Mouse (Mus musculus) MEL (cell line): ENCODE measurements around the gene Frem3. TPM values are rescaled to one million over a fixed set of nuclear protein-coding genes. Genes with fewer than 3 reads are reported as not detected.

Experiments used
- DNase-seq: peaks from one replicate; pipeline ENCODE4 v3.0.0; 2011; ENCODE audit warnings: low read depth, low spot score
- H3K27ac ChIP-seq: 2 replicates; pipeline ENCODE4 v1.5.1; 2012; ENCODE audit warnings: low read depth, mild to moderate bottlenecking, control low read depth, low read length, moderate library complexity; ENCODE audit not compliant: control insufficient read depth
- H3K27me3 ChIP-seq, 2 experiments: fragments of 150-350 bp in 1 of 2; sonication (generic) in 1 of 2; 2 replicates each; pipeline ENCODE4 v1.6.1; 2012; ENCODE audit warnings: low read length in 2 of 2, mild to moderate bottlenecking in 2 of 2, improper control_type of control experiment in 1 of 2, moderate library complexity in 1 of 2; ENCODE audit not compliant: insufficient read depth in 2 of 2, control insufficient read depth in 1 of 2
- H3K36me3 ChIP-seq, 2 experiments: 2 replicates each; pipeline ENCODE4 v1.6.1; 2012 to 2014; ENCODE audit warnings: low read length in 2 of 2, improper control_type of control experiment in 1 of 2, inconsistent platforms in 1 of 2, mild to moderate bottlenecking in 1 of 2; ENCODE audit not compliant: insufficient read depth in 2 of 2, control insufficient read depth in 1 of 2
- H3K4me1 ChIP-seq, 2 experiments: fragments of 150-350 bp in 1 of 2; sonication (generic) in 1 of 2; 2 replicates each; pipeline ENCODE4 v1.6.1; 2012; ENCODE audit warnings: low read length in 2 of 2, improper control_type of control experiment in 1 of 2, mild to moderate bottlenecking in 1 of 2; ENCODE audit not compliant: insufficient read depth in 2 of 2, control insufficient read depth in 1 of 2
- H3K4me3 ChIP-seq, 2 experiments: fragments of 150-350 bp in 1 of 2; sonication (generic) in 1 of 2; 2 replicates each; pipeline ENCODE4 v1.5.1; 2012; ENCODE audit warnings: low read depth in 2 of 2, low read length in 2 of 2, mild to moderate bottlenecking in 2 of 2, moderate library complexity in 2 of 2, control low read depth in 1 of 2, improper control_type of control experiment in 1 of 2; ENCODE audit not compliant: control insufficient read depth in 1 of 2, insufficient read depth in 1 of 2
- H3K79me2 ChIP-seq: 2 replicates; pipeline ENCODE4 v1.6.1; 2012; ENCODE audit warnings: mild to moderate bottlenecking, low read length, moderate library complexity; ENCODE audit not compliant: control insufficient read depth, poor library complexity, insufficient read depth
- H3K9ac ChIP-seq: 2 replicates; pipeline ENCODE4 v1.6.1; 2012; ENCODE audit warnings: low read depth, mild to moderate bottlenecking, control low read depth, low read length, moderate library complexity; ENCODE audit not compliant: control insufficient read depth, poor library complexity, severe bottlenecking
- H3K9me3 ChIP-seq: fragments of 150-350 bp; sonication (generic); replicated peaks from 2 replicates; pipeline ENCODE4 v1.6.1; 2012; ENCODE audit warnings: mild to moderate bottlenecking, low read length, improper control_type of control experiment, moderate library complexity; ENCODE audit not compliant: insufficient read depth
- BHLHE40 ChIP-seq: IDR thresholded peaks from 2 replicates; pipeline ENCODE4 v1.6.1; 2012; ENCODE audit warnings: low read depth, mild to moderate bottlenecking, inconsistent platforms, low read length, improper control_type of control experiment, borderline replicate concordance
- CTCF ChIP-seq, 3 experiments: IDR thresholded peaks in 2 of 3; conservative IDR thresholded peaks in 1 of 3; 2 replicates each; pipeline ENCODE4 v1.5.1; 2011 to 2012; ENCODE audit warnings: low read length in 3 of 3, low read depth in 2 of 3, mild to moderate bottlenecking in 2 of 3, improper control_type of control experiment in 1 of 3, inconsistent platforms in 1 of 3, mixed read lengths in 1 of 3, moderate library complexity in 1 of 3; ENCODE audit not compliant: control insufficient read depth in 1 of 3, insufficient read depth in 1 of 3, poor library complexity in 1 of 3, severe bottlenecking in 1 of 3
- E2F4 ChIP-seq: IDR thresholded peaks from 2 replicates; pipeline ENCODE4 v1.6.1; 2011; ENCODE audit warnings: low read depth, low read length, improper control_type of control experiment, borderline replicate concordance
- EP300 ChIP-seq, 2 experiments: IDR thresholded peaks; 2 replicates each; pipeline ENCODE4 v1.6.1; 2011; ENCODE audit warnings: improper control_type of control experiment in 2 of 2, low read length in 2 of 2, low read depth in 1 of 2, mild to moderate bottlenecking in 1 of 2
- ETS1 ChIP-seq: IDR thresholded peaks from 2 replicates; pipeline ENCODE4 v1.6.1; 2012; ENCODE audit warnings: low read depth, mild to moderate bottlenecking, inconsistent platforms, low read length, improper control_type of control experiment, moderate library complexity
- KAT2A ChIP-seq: conservative IDR thresholded peaks from 2 replicates; pipeline ENCODE4 v1.6.1; 2012; ENCODE audit warnings: low read depth, low read length, improper control_type of control experiment, inconsistent platforms
- MAFK ChIP-seq: IDR thresholded peaks from 2 replicates; pipeline ENCODE4 v1.6.1; 2011; ENCODE audit warnings: low read depth, mild to moderate bottlenecking, low read length, improper control_type of control experiment, borderline replicate concordance
- POLR2A ChIP-seq, 2 experiments: IDR thresholded peaks; 2 replicates each; pipeline ENCODE4 v1.6.1; 2011 to 2012; ENCODE audit warnings: low read length in 2 of 2, mild to moderate bottlenecking in 2 of 2, control low read depth in 1 of 2, improper control_type of control experiment in 1 of 2, low read depth in 1 of 2, moderate library complexity in 1 of 2; ENCODE audit not compliant: control insufficient read depth in 1 of 2, insufficient read depth in 1 of 2, poor library complexity in 1 of 2
- POLR2AphosphoS2 ChIP-seq: IDR thresholded peaks from 2 replicates; pipeline ENCODE4 v1.6.1; 2011; ENCODE audit warnings: low read length, improper control_type of control experiment
- RAD21 ChIP-seq: IDR thresholded peaks from 2 replicates; pipeline ENCODE4 v1.6.1; 2011; ENCODE audit warnings: mild to moderate bottlenecking, low read depth, low read length, improper control_type of control experiment
- SMC3 ChIP-seq: IDR thresholded peaks from 2 replicates; pipeline ENCODE4 v1.6.1; 2011; ENCODE audit warnings: low read depth, low read length, improper control_type of control experiment
- TBP ChIP-seq: IDR thresholded peaks from 2 replicates; pipeline ENCODE4 v1.8.0; 2011; ENCODE audit warnings: low read depth, low read length, improper control_type of control experiment
- USF2 ChIP-seq, 2 experiments: IDR thresholded peaks; 2 replicates each; pipeline ENCODE4 v1.6.1; 2011 to 2012; ENCODE audit warnings: improper control_type of control experiment in 2 of 2, low read length in 2 of 2, borderline replicate concordance in 1 of 2, inconsistent platforms in 1 of 2, low read depth in 1 of 2, mild to moderate bottlenecking in 1 of 2; ENCODE audit not compliant: insufficient read depth in 1 of 2
- ZC3H11A ChIP-seq: IDR thresholded peaks from 2 replicates; pipeline ENCODE4 v1.6.1; 2012; ENCODE audit warnings: low read depth, mild to moderate bottlenecking, inconsistent platforms, low read length, improper control_type of control experiment
- ZKSCAN1 ChIP-seq: IDR thresholded peaks from 2 replicates; pipeline ENCODE4 v1.6.1; 2012; ENCODE audit warnings: low read depth, mild to moderate bottlenecking, inconsistent platforms, low read length, improper control_type of control experiment, moderate library complexity
- ZNF384 ChIP-seq: IDR thresholded peaks from 2 replicates; pipeline ENCODE4 v1.6.1; 2012; ENCODE audit warnings: low read depth, mild to moderate bottlenecking, inconsistent platforms, low read length, improper control_type of control experiment
- polyA plus RNA-seq, 2 experiments: library from polyadenylated mRNA; stranded (reverse) in 1 of 2; unstranded in 1 of 2; fragments of >175 nt in 1 of 2; fragments of >200 nt in 1 of 2; gene quantifications; 2 replicates each; pipeline versions ENCODE4 v1.2.1 to v1.2.4; 2012; ENCODE audit warnings: low replicate concordance in 2 of 2, low read depth in 1 of 2; ENCODE audit not compliant: insufficient read length in 2 of 2, insufficient read depth in 1 of 2, missing spikeins in 1 of 2
- total RNA-seq: library from RNA; depleted of rRNA; stranded (reverse); fragments of 300-350 nt; gene quantifications from 2 replicates; pipeline ENCODE4 v1.2.3, GENCODE M21; 2012

Gene Frem3
- total and polyA plus RNA-seq, 3 experiments, result under 0.01 TPM; not detected in 2

DNA sequence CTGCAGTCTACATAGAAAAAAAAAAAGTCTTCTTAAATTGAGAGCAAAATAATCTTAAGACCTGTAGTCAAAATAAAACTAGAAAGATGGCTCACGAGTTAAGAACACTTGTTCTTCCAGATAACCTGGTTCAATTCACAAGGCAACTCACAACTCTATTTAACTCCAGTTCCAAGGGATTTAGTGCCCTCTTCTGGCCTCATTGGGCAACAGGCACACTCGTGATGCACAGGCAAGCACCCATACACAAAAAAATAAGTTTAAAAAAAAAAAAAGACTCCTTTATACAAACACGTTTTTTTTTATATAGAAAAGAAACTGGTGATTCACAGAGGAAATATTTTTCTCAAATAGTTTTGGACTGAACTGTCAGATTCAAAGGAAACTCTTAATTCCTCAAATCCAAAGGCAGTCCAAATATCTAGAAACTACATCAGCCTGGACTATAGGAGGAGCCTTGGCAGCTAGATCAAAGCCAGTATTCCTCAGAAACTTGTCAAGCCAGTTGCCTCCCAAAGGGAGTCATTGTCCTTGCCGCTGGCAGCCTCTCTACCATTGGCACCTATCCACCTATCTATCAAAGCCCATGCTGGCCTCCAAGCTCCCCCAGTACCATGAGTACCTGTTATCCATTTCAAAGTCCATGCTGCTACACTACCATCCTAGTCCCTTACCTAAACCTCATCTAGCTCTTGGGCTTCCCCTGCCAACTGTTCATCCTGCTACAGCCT is 100.0 kb downstream of the Frem3 start:
- Histone ChIP-seq H3K27ac (no peak overlapping the region), H3K4me3 (no peak overlapping the region)
- peak; percentile 86 for TF ChIP-seq ZNF384
- TF ChIP-seq ZC3H11A, result peak; percentile 44; the same call in 1 of the 2 replicates
- TF ChIP-seq E2F4, result no peak
- no peak for TF ChIP-seq MAFK
- no peak for TF ChIP-seq KAT2A
- TF ChIP-seq USF2 (IDR thresholded peaks at IDR 0.05; ENCODE audit: borderline replicate concordance in 1 of 2, insufficient read depth in 1 of 2, low read depth in 1 of 2, low read length in 2 of 2), result no peak
- peak; percentile 40 to 65 (median 57) for TF ChIP-seq CTCF (IDR thresholded peaks at IDR 0.05 in 2 of 3, conservative IDR thresholded peaks at IDR 0.05 in 1 of 3; ENCODE audit: control insufficient read depth in 1 of 3, insufficient read depth in 1 of 3, low read depth in 2 of 3, low read length in 3 of 3, poor library complexity in 1 of 3, severe bottlenecking in 1 of 3)
- TF ChIP-seq SMC3, result peak; percentile 58
- no peak for TF ChIP-seq ZKSCAN1
- no peak for TF ChIP-seq ETS1
- no peak for TF ChIP-seq EP300 (IDR thresholded peaks at IDR 0.05; ENCODE audit: low read depth in 1 of 2, low read length in 2 of 2)
- peak; percentile 48 for TF ChIP-seq RAD21
- no peak for TF ChIP-seq BHLHE40
- no peak for TF ChIP-seq POLR2AphosphoS2
- TF ChIP-seq, all 39 proteins: peak for 5
- Histone ChIP-seq H3K36me3 (peaks cover 0 to 61% of the 10 kb centered on the region in 2 experiments; a peak in 2 of 4 replicates), H3K9me3 (no peaks in the 10 kb centered on the region), H3K27me3 (no peaks in the 10 kb centered on the region), H3K4me1 (no peaks in the 10 kb centered on the region), H3K9ac (no peak overlapping the region), H3K79me2 (no peaks in the 10 kb centered on the region)
- DNase-seq, result peak; percentile 74

DNA sequence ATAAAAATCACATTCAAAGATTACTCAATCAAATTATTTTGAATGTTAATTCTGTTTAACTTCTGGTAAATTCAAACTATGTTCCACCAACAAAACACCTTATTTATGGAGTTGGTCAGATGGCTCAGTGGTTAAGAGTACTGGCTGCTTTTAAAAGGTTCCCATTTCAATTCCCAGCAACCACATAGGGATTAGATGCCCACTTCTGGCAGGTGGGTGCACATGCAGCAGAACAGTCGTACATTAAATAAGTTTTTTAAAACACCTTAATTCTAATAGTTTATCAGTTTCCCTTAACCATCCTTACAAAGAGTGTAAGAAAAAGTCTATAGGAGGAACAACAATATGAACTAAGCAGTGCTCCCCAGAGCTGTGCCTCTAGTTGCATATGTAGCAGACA is 103.6 kb downstream of the Frem3 start:
- H3K27ac ChIP-seq, result no peak overlapping the region
- no peaks in the 10 kb centered on the region for H3K79me2 ChIP-seq
- no peak for DNase-seq
- H3K9ac ChIP-seq, result no peak overlapping the region
- TF ChIP-seq POLR2A (IDR thresholded peaks at IDR 0.05; ENCODE audit: control insufficient read depth in 1 of 2, insufficient read depth in 1 of 2, low read depth in 1 of 2, low read length in 2 of 2, poor library complexity in 1 of 2) (no peak), TBP (no peak)
- peaks cover 0 to 60% of the 10 kb centered on the region in 2 experiments; a peak in 3 of 4 replicates for H3K36me3 ChIP-seq
- no peaks in the 10 kb centered on the region for H3K27me3 ChIP-seq
- no peaks in the 10 kb centered on the region for H3K9me3 ChIP-seq
- H3K4me3 ChIP-seq, result no peak overlapping the region
- H3K4me1 ChIP-seq, result no peaks in the 10 kb centered on the region
